Mouse (Mus musculus) right cerebral cortex, postnatal 10 days (tissue): ENCODE results near the gene Parvb.
"Not testable (repeated sequence)": the region's sequence is repeated elsewhere in the genome, so short reads cannot be mapped to it uniquely, and the experiment has no call there.

Experiments
- DNase-seq, 2 experiments: peaks; one replicate each; pipeline ENCODE4 v3.0.0; 2021; ENCODE audit warnings: low spot score in 2 of 2

The Parvb gene

GRCm38 (mm10) chr15:84256864-84257263, 25.0 kb downstream of the Parvb start:
- DNase-seq, result no peak

DNA sequence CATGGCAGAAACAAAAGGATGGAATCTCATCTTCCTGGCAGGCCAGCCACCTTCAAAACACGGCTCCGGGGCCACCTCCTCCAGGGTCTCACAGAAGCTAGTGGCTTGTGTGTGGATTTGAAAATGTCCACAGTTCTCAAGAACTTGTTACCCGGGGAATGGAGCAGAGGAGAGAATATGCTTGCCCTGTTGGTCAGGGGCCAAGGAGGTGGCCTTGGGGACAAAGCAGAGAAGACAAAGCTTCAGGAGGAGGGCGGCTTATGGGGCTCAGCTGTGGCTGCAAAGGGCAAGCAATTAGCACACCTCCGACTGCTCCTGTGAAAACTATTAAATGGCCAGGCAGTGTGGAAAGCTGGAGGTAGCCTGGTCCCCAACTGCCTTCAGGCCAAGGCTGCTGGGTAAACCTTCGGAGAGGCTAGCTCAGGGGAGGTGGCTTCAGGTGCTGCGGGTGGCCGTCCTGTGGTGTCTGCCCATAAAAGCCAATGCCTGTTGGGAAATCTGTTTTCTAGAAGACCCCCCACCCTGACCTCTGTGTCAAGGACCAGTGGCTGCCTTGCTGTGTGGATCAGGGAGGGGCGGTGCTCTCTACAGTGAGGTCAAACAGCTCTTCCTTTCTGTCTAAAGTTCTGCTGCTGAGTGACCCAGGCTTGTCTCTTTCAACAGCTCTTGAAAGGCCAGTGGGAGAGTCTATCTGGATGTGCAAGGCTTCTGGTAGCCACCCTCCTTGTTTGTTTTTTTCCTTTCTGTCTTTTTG, 26.9 kb downstream of the Parvb start:
- DNase-seq, result no peak

GRCm38 (mm10) chr15:84260123-84260822, 28.4 kb downstream of the Parvb start:
- peak; percentile 86 to 91 for DNase-seq

- no peak for DNase-seq
Observed at GRCm38 (mm10) chr15:84262630-84263029, 30.8 kb downstream of the Parvb start.

- DNase-seq, result no peak
Observed at GRCm38 (mm10) chr15:84263573-84263972, 31.7 kb downstream of the Parvb start.

DNA sequence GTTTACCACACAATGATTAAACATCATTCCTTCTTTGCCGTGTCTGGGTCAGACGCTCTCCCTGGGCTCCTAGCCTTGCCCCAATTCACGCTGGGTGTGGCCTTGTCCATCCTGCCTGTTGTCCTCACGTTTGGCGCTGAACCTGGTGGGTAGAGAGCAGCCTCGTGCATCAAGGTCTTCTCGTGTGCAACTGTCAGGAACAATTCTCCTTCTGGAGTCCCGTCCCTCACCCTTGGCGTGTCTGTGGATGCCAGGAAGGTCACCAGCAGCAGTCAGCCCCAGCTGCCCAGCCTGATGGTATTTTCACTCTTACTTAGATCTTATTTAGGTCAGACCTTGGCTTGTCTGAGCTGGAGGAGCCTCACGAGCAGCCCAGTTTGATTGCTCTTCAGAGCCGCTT, 33.3 kb downstream of the Parvb start:
- no peak for DNase-seq

GRCm38 (mm10) chr15:84266290-84266689, 34.4 kb downstream of the Parvb start:
- DNase-seq, result no peak

DNA sequence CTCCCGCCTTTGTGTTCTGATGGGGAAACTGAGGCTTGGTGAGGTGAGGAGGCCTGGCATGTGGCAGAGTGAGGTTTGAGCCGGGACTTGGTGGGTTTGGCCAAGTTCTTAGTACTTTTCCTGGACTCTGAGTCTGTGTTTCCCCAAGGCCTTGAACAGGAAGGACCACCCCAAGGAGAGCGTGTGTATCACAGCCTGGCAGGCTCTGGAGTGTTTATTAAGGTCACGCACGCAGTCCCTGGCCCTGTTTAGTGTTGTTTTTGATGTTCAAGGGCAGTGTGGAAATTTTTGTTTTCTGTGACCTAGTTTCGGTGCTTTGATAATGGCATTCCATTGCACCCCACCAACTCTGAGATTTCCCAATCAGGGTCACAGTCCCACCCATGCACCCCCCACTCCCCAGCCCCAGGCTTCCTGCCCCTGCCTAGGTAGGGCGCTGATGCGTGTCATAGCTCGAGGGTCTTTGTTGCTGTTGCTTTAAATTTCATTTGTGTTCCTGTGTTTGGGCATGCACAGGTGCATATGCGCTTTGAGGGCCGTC, 35.9 kb downstream of the Parvb start:
- no peak for DNase-seq

DNA sequence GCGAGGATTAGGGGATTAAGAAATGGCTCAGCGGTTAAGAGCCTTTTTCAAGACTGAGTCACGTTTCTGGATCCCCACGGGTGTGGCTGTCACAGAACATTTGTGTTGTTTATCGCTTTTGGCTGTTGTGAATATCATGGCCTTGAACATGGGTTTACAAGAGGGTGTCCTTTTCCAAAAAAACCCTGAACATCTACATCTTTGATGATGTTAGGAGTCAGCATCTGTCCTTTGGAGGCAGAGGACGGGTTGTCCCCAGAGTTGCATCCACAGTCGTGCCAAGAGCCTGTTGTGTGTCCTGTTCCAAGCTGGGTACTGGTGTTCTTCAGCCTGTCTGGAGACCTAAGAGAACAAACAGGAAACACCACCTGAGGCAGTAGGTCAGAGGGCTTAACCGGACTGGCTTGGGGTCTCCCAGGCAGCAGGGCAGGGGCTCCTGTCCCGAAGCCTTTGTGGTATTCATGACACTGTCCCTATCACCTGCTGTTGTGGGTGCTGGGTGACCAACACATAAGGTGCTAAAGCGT, 37.3 kb downstream of the Parvb start:
- DNase-seq, result no peak

DNA sequence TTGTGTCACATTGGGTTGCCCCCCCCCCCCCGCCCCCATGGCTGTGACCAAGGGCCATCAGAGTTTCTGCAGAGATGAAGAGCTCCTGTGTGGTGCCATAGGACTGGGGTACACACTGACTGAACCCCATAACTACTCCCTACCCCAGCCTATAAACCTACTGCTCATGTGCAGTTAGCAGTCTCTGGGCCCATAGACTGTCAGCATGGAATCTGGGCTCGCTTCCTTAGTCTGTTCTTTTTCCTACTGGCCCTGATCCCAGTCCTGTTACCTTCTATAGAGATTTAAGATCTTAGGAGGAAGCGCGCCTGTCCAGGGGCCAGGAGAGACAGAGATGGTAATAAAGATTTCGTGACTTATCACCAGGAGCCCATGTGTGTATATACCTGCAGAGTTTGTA, 38.2 kb downstream of the Parvb start:
- no peak for DNase-seq

DNA sequence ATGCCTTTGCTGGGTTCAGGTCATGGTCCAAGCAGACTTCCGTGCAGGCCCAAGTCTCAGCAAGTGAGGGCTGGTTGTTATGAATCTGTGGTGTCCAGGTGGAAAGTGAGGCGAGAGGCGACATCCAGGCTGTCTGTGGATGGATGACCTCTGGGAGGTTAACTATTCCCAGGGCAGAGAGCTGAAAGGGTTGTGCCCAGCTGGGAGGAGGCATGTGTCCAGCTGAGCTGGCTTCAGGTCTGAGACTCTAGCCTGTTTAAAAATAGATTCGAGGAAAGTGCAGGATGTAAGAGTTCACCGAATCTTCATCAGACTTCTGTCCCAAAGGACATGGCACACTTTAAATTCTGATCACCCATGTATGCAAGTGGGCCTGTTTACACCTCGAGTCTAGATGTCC, 38.6 kb downstream of the Parvb start:
- DNase-seq, result no peak

- no peak for DNase-seq
Observed at GRCm38 (mm10) chr15:84276066-84276465, 44.2 kb downstream of the Parvb start.

DNA sequence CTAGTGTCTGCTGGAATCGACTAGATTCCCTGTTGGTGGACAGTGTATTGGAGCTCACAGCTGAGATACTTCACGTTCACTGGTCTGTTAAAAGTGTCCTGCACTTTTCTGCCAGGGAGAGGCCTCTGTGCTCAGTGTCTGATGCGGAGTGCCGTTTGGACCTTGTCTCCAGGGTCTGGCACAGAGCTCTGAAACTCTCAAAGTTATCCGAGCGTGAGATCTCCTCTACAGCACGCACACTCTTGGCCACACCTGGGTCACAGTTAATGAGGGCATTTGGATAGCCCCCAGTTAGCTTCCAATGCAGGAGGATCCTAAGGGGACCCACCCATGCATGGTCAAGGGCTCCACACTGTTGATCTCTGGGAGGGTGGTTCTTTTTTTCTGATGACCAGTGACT, 46.2 kb downstream of the Parvb start:
- DNase-seq, result no peak

DNA sequence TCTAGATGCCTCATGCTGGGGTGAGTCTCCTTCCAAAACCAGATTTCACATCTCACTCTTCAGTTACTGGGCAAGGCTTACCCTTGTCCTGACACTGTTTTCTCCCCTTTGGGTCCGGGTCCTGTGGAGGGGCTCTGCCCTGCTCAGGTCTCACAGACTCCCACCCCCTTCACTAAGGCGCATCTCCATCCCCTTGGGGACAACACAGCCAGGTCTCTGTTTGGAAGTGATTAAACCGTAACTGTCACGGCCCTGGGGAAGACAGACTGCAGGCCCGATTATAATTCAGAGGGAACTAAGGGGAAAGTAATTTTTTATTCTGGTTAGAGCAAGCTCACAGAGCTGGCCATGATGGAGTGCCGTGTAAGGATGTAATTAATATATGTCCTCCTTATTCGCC, 46.8 kb downstream of the Parvb start:
- DNase-seq, result no peak

DNA sequence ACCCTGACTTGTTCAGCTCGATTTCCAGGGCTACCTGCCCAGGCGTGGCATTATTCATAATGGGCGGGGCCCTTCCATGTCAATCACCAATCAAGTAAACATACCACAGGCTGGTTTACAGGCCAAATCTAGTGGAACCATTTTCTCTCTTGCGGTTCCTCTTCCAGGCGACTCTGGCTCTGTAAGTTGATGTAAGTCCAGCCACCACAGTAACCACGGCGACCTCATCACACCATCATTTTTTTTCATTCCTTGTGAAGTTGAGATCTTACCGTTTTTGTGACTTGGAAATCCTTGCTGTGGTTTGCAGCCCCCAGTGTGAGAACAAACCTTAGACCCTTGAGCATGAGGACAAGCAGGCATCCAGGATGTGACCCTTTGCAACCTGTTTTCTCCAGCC, 48.5 kb downstream of the Parvb start:
- DNase-seq, result no peak

DNA sequence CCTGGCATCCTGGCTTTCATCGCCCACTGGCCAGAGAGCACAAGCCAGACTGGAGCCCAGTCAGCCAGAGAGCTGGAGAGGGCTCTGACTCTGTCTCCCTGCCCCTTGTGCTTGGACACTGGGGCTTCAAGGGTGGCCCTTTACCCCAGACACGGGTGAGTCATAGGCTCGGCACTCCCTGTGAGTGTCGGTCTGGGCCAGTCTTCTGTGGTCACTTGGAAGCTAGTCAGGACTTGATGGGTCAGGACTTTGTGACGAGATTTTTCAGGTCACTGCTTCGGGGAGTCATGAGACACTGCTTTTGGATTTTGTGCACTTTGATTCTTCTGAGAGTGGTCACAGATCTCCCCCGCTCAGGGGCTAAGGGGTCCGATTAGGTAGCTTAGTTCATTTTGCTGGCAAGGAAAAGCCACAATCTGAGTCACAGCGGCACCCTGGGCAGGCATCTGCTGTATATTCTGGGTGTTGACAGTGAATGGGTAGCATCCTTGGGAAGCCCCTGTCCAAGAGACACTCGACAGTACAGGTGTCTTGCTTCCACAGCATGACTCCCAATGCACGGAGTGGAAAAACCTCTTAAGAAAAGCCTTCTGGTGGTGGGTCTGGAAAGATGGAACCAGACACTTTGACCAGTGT, 49.0 kb downstream of the Parvb start:
- no peak for DNase-seq

GRCm38 (mm10) chr15:84282206-84283085, 50.6 kb downstream of the Parvb start:
- no peak for DNase-seq

- no peak for DNase-seq
Observed at GRCm38 (mm10) chr15:84284059-84284458, 52.2 kb downstream of the Parvb start.

GRCm38 (mm10) chr15:84285453-84285852, 53.6 kb downstream of the Parvb start:
- no peak for DNase-seq

- DNase-seq, result not testable (repeated sequence)
Observed at GRCm38 (mm10) chr15:84288953-84289352, 57.1 kb downstream of the Parvb start.

DNA sequence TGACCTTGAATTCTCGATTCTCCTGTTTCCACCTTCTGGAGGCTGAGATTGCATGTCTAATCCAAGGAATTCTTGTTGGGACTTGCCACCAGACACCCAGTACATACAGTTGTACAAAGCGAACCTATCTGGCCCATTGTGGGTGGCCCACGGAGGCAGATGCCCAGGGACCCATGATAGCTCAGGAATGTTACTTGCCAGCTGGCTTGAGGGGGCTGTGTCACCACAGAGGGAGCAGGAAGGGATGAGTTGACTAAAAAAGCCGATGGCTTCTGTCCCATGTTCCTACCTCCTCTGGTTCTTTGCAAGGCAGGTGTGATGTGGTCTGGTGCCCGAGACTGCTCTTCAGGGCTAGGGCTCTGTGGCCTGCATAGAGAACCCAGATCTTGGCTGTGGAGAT, 59.3 kb downstream of the Parvb start:
- DNase-seq, result no peak
